In the genomic region with DNA sequence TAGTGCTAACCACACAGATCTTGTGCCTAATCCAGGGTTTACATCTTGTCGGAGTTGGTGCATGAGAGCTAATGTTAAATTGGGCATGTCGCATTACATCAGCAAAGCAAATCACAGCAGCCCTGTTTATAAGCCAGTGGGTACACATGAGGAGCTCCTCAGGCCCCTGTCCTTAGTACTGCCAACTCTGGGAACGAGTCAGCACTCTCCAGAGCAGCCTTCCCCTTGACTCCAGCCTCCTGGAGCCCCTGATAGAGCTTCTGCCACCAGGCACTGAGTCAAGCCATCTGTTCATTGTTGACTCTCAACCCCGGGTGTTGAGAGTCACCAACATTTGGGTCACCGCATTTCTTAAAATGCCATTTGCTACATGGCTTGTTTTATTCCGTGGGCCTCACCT, we compare ENCODE assay signal across 11 mouse cellular contexts.
DNase-seq lines count a peak whose midpoint lies in the region; ATAC-seq and TF ChIP-seq lines count a peak whose summit lies in the region.
"Had no signal": no experiment of that assay in that cellular context is flagged by ENCODE, and none has a peak within 500 bp of the region (broad histone marks: within the 10 kb centered on the region; RNA-seq: fewer than 3 reads in every experiment).

No protein-coding gene starts in this region.

- no peak for ATAC-seq in midbrain, postnatal 0 days (ENCODE audit: low FRiP score)
- no peak for ATAC-seq in heart, embryonic 13.5 days (ENCODE audit: extremely low read depth, insufficient number of reproducible peaks, low FRiP score, low TSS enrichment)
- no peak for ATAC-seq in inflammation-experienced regulatory T-cells, adult 6 months
- ATAC-seq: liver, embryonic 12.5 days had no signal

- no peak for TF ChIP-seq CTCF in midbrain, postnatal 0 days (IDR thresholded peaks at IDR 0.05)

- no peak overlapping the region for H3K4me2 ChIP-seq in midbrain, postnatal 0 days (ENCODE audit: low read depth, low read length, poor library complexity, severe bottlenecking)
- no peak overlapping the region for H3K4me2 ChIP-seq in heart, embryonic 13.5 days
- H3K4me2 ChIP-seq: liver, embryonic 12.5 days; neural tube, embryonic 13.5 days had no signal

- H3K4me3 ChIP-seq in midbrain, postnatal 0 days (ENCODE audit: low read depth, low read length): no peak overlapping the region
- H3K4me3 ChIP-seq in midbrain, embryonic 10.5 days: no peak overlapping the region
- no peak overlapping the region for H3K4me3 ChIP-seq in heart, embryonic 13.5 days
- H3K4me3 ChIP-seq: erythroblast, embryonic 14.5 days; liver, embryonic 12.5 days; neural tube, embryonic 13.5 days had no signal

- peak; percentile 27 for DNase-seq in embryo, embryonic 10.5 days (ENCODE audit: low spot score)
- DNase-seq in embryo, embryonic 11 days: no peak
- DNase-seq in midbrain, postnatal 0 days (ENCODE audit: low spot score): peak; percentile 17
- DNase-seq in midbrain, embryonic 10.5 days (ENCODE audit: low spot score): no peak
- DNase-seq in layer of hippocampus, adult 9-10 months (ENCODE audit: low spot score): no peak
- DNase-seq in retina, postnatal 1 day: no peak

- WGBS in midbrain, postnatal 0 days: 73% methylated on average over 6 of the region's 6 CpGs
- 70% methylated on average over 6 of the region's 6 CpGs for WGBS in midbrain, embryonic 10.5 days
- WGBS in heart, embryonic 13.5 days: 31% methylated on average over 6 of the region's 6 CpGs

- H3K9me3 ChIP-seq in midbrain, postnatal 0 days (ENCODE audit: low read length): no peaks in the 10 kb centered on the region
- no peaks in the 10 kb centered on the region for H3K9me3 ChIP-seq in midbrain, embryonic 10.5 days (replicated peaks)
- H3K9me3 ChIP-seq in heart, embryonic 13.5 days: no peaks in the 10 kb centered on the region
- H3K9me3 ChIP-seq: liver, embryonic 12.5 days; neural tube, embryonic 13.5 days had no signal

- H3K27me3 ChIP-seq in midbrain, postnatal 0 days (ENCODE audit: insufficient read depth, low read length): no peaks in the 10 kb centered on the region
- no peaks in the 10 kb centered on the region for H3K27me3 ChIP-seq in midbrain, embryonic 10.5 days (ENCODE audit: low read depth, poor library complexity, severe bottlenecking)
- H3K27me3 ChIP-seq in heart, embryonic 13.5 days (replicated peaks): no peaks in the 10 kb centered on the region
- H3K27me3 ChIP-seq: liver, embryonic 12.5 days; neural tube, embryonic 13.5 days had no signal

- H3K36me3 ChIP-seq in midbrain, postnatal 0 days (ENCODE audit: insufficient read depth, low read length): no peaks in the 10 kb centered on the region
- peaks cover 2% of the 10 kb centered on the region; the same call in 1 of the 2 replicates for H3K36me3 ChIP-seq in midbrain, embryonic 10.5 days
- peaks cover 39% of the 10 kb centered on the region for H3K36me3 ChIP-seq in heart, embryonic 13.5 days
- H3K36me3 ChIP-seq: liver, embryonic 12.5 days; neural tube, embryonic 13.5 days had no signal

- H3K27ac ChIP-seq in midbrain, postnatal 0 days (ENCODE audit: low read depth, low read length): no peak overlapping the region
- no peak overlapping the region for H3K27ac ChIP-seq in midbrain, embryonic 10.5 days (replicated peaks)
- H3K27ac ChIP-seq in heart, embryonic 13.5 days (replicated peaks): peak overlapping the region; percentile 65
- H3K27ac ChIP-seq: liver, embryonic 12.5 days; neural tube, embryonic 13.5 days had no signal

- 0 out of 2 replicates have a peak, but pooled peaks cover 6% of the 10 kb centered on the region for H3K4me1 ChIP-seq in midbrain, postnatal 0 days (ENCODE audit: insufficient read depth, low read length)
- H3K4me1 ChIP-seq in midbrain, embryonic 10.5 days: peaks cover 25% of the 10 kb centered on the region
- H3K4me1 ChIP-seq in heart, embryonic 13.5 days: peaks cover 57% of the 10 kb centered on the region

- no peak overlapping the region for H3K9ac ChIP-seq in midbrain, postnatal 0 days (replicated peaks; ENCODE audit: low read length, poor library complexity, severe bottlenecking)
- no peak overlapping the region for H3K9ac ChIP-seq in heart, embryonic 13.5 days
- H3K9ac ChIP-seq: liver, embryonic 12.5 days; neural tube, embryonic 13.5 days had no signal

Comparison
In these comparisons a context has a peak if more than half of its experiments do, and no peak if none do; other contexts are left out.
1. DNase-seq: peak in embryo, embryonic 10.5 days (single experiment) and midbrain, postnatal 0 days (single experiment); none in embryo, embryonic 11 days (single experiment), midbrain, embryonic 10.5 days (single experiment), layer of hippocampus, adult 9-10 months (single experiment) and retina, postnatal 1 day (single experiment).